Mouse (Mus musculus) embryonic fibroblast, embryonic 13.5 days (primary cell): ENCODE data around the gene Ppp2r1b.

ENCODE experiments used
- CTCF ChIP-seq: IDR thresholded peaks from 2 replicates; pipeline ENCODE4 v1.5.1; 2011; ENCODE audit warnings: mild to moderate bottlenecking, control low read depth, low read length, moderate library complexity, borderline replicate concordance; ENCODE audit not compliant: insufficient read depth
- POLR2A ChIP-seq: IDR thresholded peaks from 2 replicates; pipeline ENCODE4 v1.6.1; 2011; ENCODE audit warnings: low read depth, mild to moderate bottlenecking, control low read depth, low read length, moderate library complexity

GRCm38 (mm10) chr9:50819716-50820115 is 25.4 kb upstream of the Ppp2r1b start:
- TF ChIP-seq CTCF: no peak
- TF ChIP-seq POLR2A: no peak
